In genomic region chr1:136232285-136232926, GRCm38 (mm10) we compare ENCODE assay signal across 9 mouse cellular contexts. TPM values are rescaled to one million over a fixed set of nuclear protein-coding genes. Genes with fewer than 3 reads are reported as not detected.
DNase-seq lines count a peak whose midpoint lies in the region; ATAC-seq and TF ChIP-seq lines count a peak whose summit lies in the region.
"Had no signal": no experiment of that assay in that cellular context is flagged by ENCODE, and none has a peak within 500 bp of the region (broad histone marks: within the 10 kb centered on the region; RNA-seq: fewer than 3 reads in every experiment).

No protein-coding gene starts in this region.

- H3K9me3 ChIP-seq in heart, embryonic 11.5 days (replicated peaks; ENCODE audit: control insufficient read depth, low read length): no peaks in the 10 kb centered on the region
- H3K9me3 ChIP-seq in hindbrain, embryonic 11.5 days (ENCODE audit: control insufficient read depth, low read length): no peaks in the 10 kb centered on the region
- H3K9me3 ChIP-seq in midbrain, embryonic 15.5 days: no peaks in the 10 kb centered on the region

- H3K4me1 ChIP-seq in heart, embryonic 11.5 days (ENCODE audit: control insufficient read depth, insufficient read depth, low read length): peaks cover 21% of the 10 kb centered on the region
- no peaks in the 10 kb centered on the region for H3K4me1 ChIP-seq in heart, adult 2 months (ENCODE audit: control insufficient read depth, insufficient read depth, low read length)
- peaks cover 40% of the 10 kb centered on the region for H3K4me1 ChIP-seq in hindbrain, embryonic 11.5 days (replicated peaks; ENCODE audit: control insufficient read depth, insufficient read depth, low read length)
- H3K4me1 ChIP-seq in midbrain, embryonic 15.5 days: peaks cover 63% of the 10 kb centered on the region

- H3K4me2 ChIP-seq in heart, embryonic 11.5 days: peak overlapping the region; percentile 87
- peak overlapping the region; percentile 73 for H3K4me2 ChIP-seq in hindbrain, embryonic 11.5 days (replicated peaks; ENCODE audit: low read depth, low read length)
- peak overlapping the region; percentile 84 for H3K4me2 ChIP-seq in midbrain, embryonic 15.5 days

- intact Hi-C loops in heart, adult 2 months (cut with DNase I): no loop called here
- intact Hi-C loops in left cerebral cortex, postnatal 4 days (cut with DNase I): no loop called here

- TF ChIP-seq EP300 in heart, adult 2 months (IDR thresholded peaks at IDR 0.05; ENCODE audit: insufficient read depth, low read depth, low read length): no peak

- no peak overlapping the region for H3K9ac ChIP-seq in heart, embryonic 11.5 days (ENCODE audit: low read depth, low read length)
- H3K9ac ChIP-seq in heart, adult 2 months (ENCODE audit: low read depth, low read length): no peak overlapping the region
- H3K9ac ChIP-seq in hindbrain, embryonic 11.5 days (ENCODE audit: low read depth, low read length): peak overlapping the region; percentile 77
- no peak overlapping the region for H3K9ac ChIP-seq in midbrain, embryonic 15.5 days

- H3K27ac ChIP-seq in heart, embryonic 11.5 days (ENCODE audit: low read depth, low read length): no peak overlapping the region
- no peak overlapping the region for H3K27ac ChIP-seq in heart, adult 2 months
- H3K27ac ChIP-seq in hindbrain, embryonic 11.5 days (ENCODE audit: low read depth, low read length): no peak overlapping the region
- H3K27ac ChIP-seq in midbrain, embryonic 15.5 days: no peak overlapping the region

- H3K27me3 ChIP-seq in heart, embryonic 11.5 days (ENCODE audit: control insufficient read depth, insufficient read depth, low read length): peaks cover 42% of the 10 kb centered on the region
- H3K27me3 ChIP-seq in heart, adult 2 months (ENCODE audit: control insufficient read depth, insufficient read depth, low read length): peaks cover 11% of the 10 kb centered on the region
- H3K27me3 ChIP-seq in hindbrain, embryonic 11.5 days (ENCODE audit: control insufficient read depth, insufficient read depth, low read length): no peaks in the 10 kb centered on the region
- 0 out of 2 replicates have a peak, but pooled peaks cover 4% of the 10 kb centered on the region for H3K27me3 ChIP-seq in midbrain, embryonic 15.5 days (replicated peaks)

- DNase-seq in heart, adult 2 months: no peak
- DNase-seq in brain, embryonic 14.5 days (ENCODE audit: low read depth): peak; percentile 60
- DNase-seq in hindbrain, embryonic 11.5 days (ENCODE audit: low spot score): peak; percentile 43
- DNase-seq in left cerebral cortex, adult 18-20 months (ENCODE audit: low spot score in 2 of 2): no peak
- DNase-seq in left cerebral cortex, postnatal 4 days: no peak

- no peaks in the 10 kb centered on the region for H3K36me3 ChIP-seq in heart, embryonic 11.5 days (ENCODE audit: control insufficient read depth, insufficient read depth, low read length)
- H3K36me3 ChIP-seq in heart, adult 2 months (ENCODE audit: control insufficient read depth, insufficient read depth, low read length): no peaks in the 10 kb centered on the region
- no peaks in the 10 kb centered on the region for H3K36me3 ChIP-seq in hindbrain, embryonic 11.5 days (ENCODE audit: control insufficient read depth, insufficient read depth, low read length)
- H3K36me3 ChIP-seq in midbrain, embryonic 15.5 days (replicated peaks): no peaks in the 10 kb centered on the region

- peak overlapping the region; percentile 56 for H3K4me3 ChIP-seq in heart, embryonic 11.5 days (ENCODE audit: low read depth, low read length)
- H3K4me3 ChIP-seq in heart, adult 2 months: no peak overlapping the region
- H3K4me3 ChIP-seq in hindbrain, embryonic 11.5 days (ENCODE audit: low read depth, low read length): peak overlapping the region; percentile 64
- peak overlapping the region; percentile 59 for H3K4me3 ChIP-seq in midbrain, embryonic 15.5 days

- WGBS in heart, embryonic 11.5 days (ENCODE audit: insufficient replicate concordance): 8% methylated on average over 9 of the region's 9 CpGs
- 16% methylated on average over 9 of the region's 9 CpGs for WGBS in heart, adult 2 months
- 0% methylated on average over 9 of the region's 9 CpGs for WGBS in hindbrain, embryonic 11.5 days
- 1% methylated on average over 9 of the region's 9 CpGs for WGBS in midbrain, embryonic 15.5 days

- no peaks in the 10 kb centered on the region for H3K79me2 ChIP-seq in heart, adult 2 months (replicated peaks; ENCODE audit: control insufficient read depth, insufficient read depth, low read length)

- no peak for ATAC-seq in heart, embryonic 11.5 days (replicated peaks; ENCODE audit: insufficient number of reproducible peaks, low FRiP score, low TSS enrichment)
- ATAC-seq in hindbrain, embryonic 11.5 days (ENCODE audit: low FRiP score): no peak
- ATAC-seq in midbrain, embryonic 15.5 days (replicated peaks): no peak
- ATAC-seq in cerebellum, adult (ENCODE audit: insufficient number of reproducible peaks, low FRiP score, low TSS enrichment): no peak

- TF ChIP-seq POLR2A in heart, adult 2 months (IDR thresholded peaks at IDR 0.05; ENCODE audit: insufficient read depth, low read depth, low read length): no peak
- no peak for TF ChIP-seq POLR2A in brain, embryonic 14.5 days (IDR thresholded peaks at IDR 0.05; ENCODE audit: borderline replicate concordance, extremely low read depth, insufficient read depth, insufficient read length, poor library complexity, severe bottlenecking)

- no peak for TF ChIP-seq CTCF in heart, adult 2 months (IDR thresholded peaks at IDR 0.05)
- no peak for TF ChIP-seq CTCF in brain, embryonic 14.5 days (IDR thresholded peaks at IDR 0.05; ENCODE audit: borderline replicate concordance, extremely low read depth, insufficient read depth, insufficient read length)

RNA-seq across cellular contexts. Expression of gene Inava, which starts 1.7 kb away (rescaled TPM):
- 2.0 and 2.1 TPM in 2 replicates for polyA plus RNA-seq in heart, embryonic 11.5 days (2014; fragmentation: Nextera tagmentation; extraction: Ambion mirVana)
- total RNA-seq in heart, adult 2 months (2021): not detected
- polyA plus RNA-seq in heart, adult 2 months (2012; rRNA removed): 0.29 TPM in 1 of 2 replicates, not detected in the other
- polyA plus RNA-seq in brain, embryonic 14.5 days (2012; rRNA removed): 8.2 and 11.6 TPM in 2 replicates
- polyA plus RNA-seq in hindbrain, embryonic 11.5 days (2014; fragmentation: Nextera tagmentation; extraction: Ambion mirVana): 13.9 and 14.3 TPM in 2 replicates
- 2.2 and 2.3 TPM in 2 replicates for polyA plus RNA-seq in midbrain, embryonic 15.5 days (2015; fragmentation: Nextera tagmentation; extraction: Ambion mirVana)
- total RNA-seq in left cerebral cortex, adult 18-20 months (2021): 1 to 10 TPM; 1.6 to 2.3 TPM
- 1 to 10 TPM; 4.8 to 5.9 TPM for total RNA-seq in left cerebral cortex, postnatal 4 days (2021)
- total RNA-seq: hematopoietic stem cell, adult 5-6 weeks had no signal

RNA-seq across cellular contexts. Expression of gene Mroh3, which starts 19.8 kb away (rescaled TPM):
- not detected in 2 replicates for polyA plus RNA-seq in heart, embryonic 11.5 days (2014; fragmentation: Nextera tagmentation; extraction: Ambion mirVana)
- total RNA-seq in heart, adult 2 months (2021): not detected
- polyA plus RNA-seq in heart, adult 2 months (2012; rRNA removed): not detected in 2 replicates
- polyA plus RNA-seq in brain, embryonic 14.5 days (2012; rRNA removed): 0.50 and 0.77 TPM in 2 replicates
- polyA plus RNA-seq in hindbrain, embryonic 11.5 days (2014; fragmentation: Nextera tagmentation; extraction: Ambion mirVana): 0.25 and 0.32 TPM in 2 replicates
- not detected in 2 replicates for polyA plus RNA-seq in midbrain, embryonic 15.5 days (2015; fragmentation: Nextera tagmentation; extraction: Ambion mirVana)
- total RNA-seq in left cerebral cortex, adult 18-20 months (2021): 1 to 10 TPM in 1 of 2 experiments, under 1 TPM in 1; 0.42 to 1.1 TPM
- 1 to 10 TPM; 1.0 to 1.2 TPM for total RNA-seq in left cerebral cortex, postnatal 4 days (2021)
- total RNA-seq: hematopoietic stem cell, adult 5-6 weeks had no signal

RNA-seq across cellular contexts. Expression of gene Gpr25, which starts 28.3 kb away (rescaled TPM):
- not detected in 2 replicates for polyA plus RNA-seq in heart, embryonic 11.5 days (2014; fragmentation: Nextera tagmentation; extraction: Ambion mirVana)
- not detected for total RNA-seq in heart, adult 2 months (2021)
- polyA plus RNA-seq in heart, adult 2 months (2012; rRNA removed): not detected in 2 replicates
- 2.7 and 3.6 TPM in 2 replicates for polyA plus RNA-seq in brain, embryonic 14.5 days (2012; rRNA removed)
- polyA plus RNA-seq in hindbrain, embryonic 11.5 days (2014; fragmentation: Nextera tagmentation; extraction: Ambion mirVana): not detected in 2 replicates
- 0.49 and 0.62 TPM in 2 replicates for polyA plus RNA-seq in midbrain, embryonic 15.5 days (2015; fragmentation: Nextera tagmentation; extraction: Ambion mirVana)
- total RNA-seq in left cerebral cortex, adult 18-20 months (2021): 1 to 10 TPM; 3.8 to 4.2 TPM
- 10 to 100 TPM; 10.2 to 11.5 TPM for total RNA-seq in left cerebral cortex, postnatal 4 days (2021)
- total RNA-seq: hematopoietic stem cell, adult 5-6 weeks had no signal

Comparison
In these comparisons a context has a peak if more than half of its experiments do, and no peak if none do; other contexts are left out.
1. DNase-seq: peak in brain, embryonic 14.5 days (single experiment) and hindbrain, embryonic 11.5 days (single experiment); none in heart, adult 2 months (0 of 2), left cerebral cortex, adult 18-20 months (0 of 2) and left cerebral cortex, postnatal 4 days (single experiment).
2. Peak in every context shown above with its lines, with median percentiles within 50 percentile points of each other: H3K4me2 ChIP-seq.